Mouse (Mus musculus): ENCODE measurements around the gene Zfp62. TPM values are rescaled to one million over a fixed set of nuclear protein-coding genes. Genes with fewer than 3 reads are reported as not detected.

The Zfp62 gene
- polyA plus RNA-seq, 1 experiment from 2014 or later: 51.1 TPM

- no peak for ATAC-seq (ENCODE audit: low FRiP score, low TSS enrichment)
- Histone ChIP-seq H3K27ac (ENCODE audit: low read depth, low read length) (peak overlapping the region; percentile 94), H3K9me3 (ENCODE audit: control insufficient read depth, low read length) (no peaks in the 10 kb centered on the region), H3K4me1 (ENCODE audit: control insufficient read depth, insufficient read depth, low read length) (peaks cover 34% of the 10 kb centered on the region), H3K27me3 (ENCODE audit: control insufficient read depth, insufficient read depth, low read length) (no peaks in the 10 kb centered on the region), H3K36me3 (ENCODE audit: control insufficient read depth, insufficient read depth, low read length) (peaks cover 27% of the 10 kb centered on the region), H3K9ac (ENCODE audit: low read depth, low read length) (peak overlapping the region; percentile 92), H3K4me3 (ENCODE audit: low read length) (peak overlapping the region; percentile 77), H3K4me2 (replicated peaks; ENCODE audit: low read depth, low read length) (peak overlapping the region; percentile 81)
- 21% methylated on average over 10 of the region's 10 CpGs for WGBS
Observed at GRCm38 (mm10) chr11:49249811-49250421, 46.8 kb downstream of the Zfp62 start.

GRCm38 (mm10) chr11:49250422-49251379 lies 47.6 kb downstream of the Zfp62 start:
- H3K9ac ChIP-seq (ENCODE audit: low read depth, low read length): peak overlapping the region; percentile 92
- H3K4me1 ChIP-seq (ENCODE audit: control insufficient read depth, insufficient read depth, low read length): peaks cover 26% of the 10 kb centered on the region

GRCm38 (mm10) chr11:49251380-49251761 lies 48.3 kb downstream of the Zfp62 start:
- Histone ChIP-seq H3K4me1 (ENCODE audit: control insufficient read depth, insufficient read depth, low read length) (peaks cover 24% of the 10 kb centered on the region), H3K4me2 (replicated peaks; ENCODE audit: low read depth, low read length) (peak overlapping the region; percentile 81), H3K36me3 (ENCODE audit: control insufficient read depth, insufficient read depth, low read length) (peaks cover 28% of the 10 kb centered on the region), H3K9me3 (ENCODE audit: control insufficient read depth, low read length) (no peaks in the 10 kb centered on the region), H3K9ac (ENCODE audit: low read depth, low read length) (peak overlapping the region; percentile 92), H3K27ac (ENCODE audit: low read depth, low read length) (no peak overlapping the region), H3K27me3 (ENCODE audit: control insufficient read depth, insufficient read depth, low read length) (no peaks in the 10 kb centered on the region), H3K4me3 (ENCODE audit: low read length) (peak overlapping the region; percentile 77)
- WGBS: 60% methylated on average over 7 of the region's 7 CpGs
- no peak for ATAC-seq (ENCODE audit: low FRiP score, low TSS enrichment)

More at GRCm38 (mm10) chr11:49250422-49251379, 47.6 kb downstream of the Zfp62 start:
- peak; percentile 98 for ATAC-seq (ENCODE audit: low FRiP score, low TSS enrichment)
- Histone ChIP-seq H3K4me3 (ENCODE audit: low read length) (peak overlapping the region; percentile 77), H3K27me3 (ENCODE audit: control insufficient read depth, insufficient read depth, low read length) (no peaks in the 10 kb centered on the region), H3K27ac (ENCODE audit: low read depth, low read length) (peak overlapping the region; percentile 94), H3K4me2 (replicated peaks; ENCODE audit: low read depth, low read length) (peak overlapping the region; percentile 81), H3K9me3 (ENCODE audit: control insufficient read depth, low read length) (no peaks in the 10 kb centered on the region), H3K36me3 (ENCODE audit: control insufficient read depth, insufficient read depth, low read length) (peaks cover 28% of the 10 kb centered on the region)
- WGBS: 2% methylated on average over 45 of the region's 45 CpGs

- H3K9ac ChIP-seq (ENCODE audit: low read depth, low read length): no peak overlapping the region
Observed at GRCm38 (mm10) chr11:49252048-49252447, 49.0 kb downstream of the Zfp62 start.

GRCm38 (mm10) chr11:49253035-49253434 lies 49.9 kb downstream of the Zfp62 start:
- ATAC-seq (ENCODE audit: low FRiP score, low TSS enrichment): no peak
- Histone ChIP-seq H3K9ac (ENCODE audit: low read depth, low read length) (no peak overlapping the region), H3K27ac (ENCODE audit: low read depth, low read length) (no peak overlapping the region), H3K4me2 (replicated peaks; ENCODE audit: low read depth, low read length) (no peak overlapping the region), H3K27me3 (ENCODE audit: control insufficient read depth, insufficient read depth, low read length) (no peaks in the 10 kb centered on the region), H3K9me3 (ENCODE audit: control insufficient read depth, low read length) (no peaks in the 10 kb centered on the region), H3K4me3 (ENCODE audit: low read length) (no peak overlapping the region), H3K36me3 (ENCODE audit: control insufficient read depth, insufficient read depth, low read length) (peaks cover 32% of the 10 kb centered on the region), H3K4me1 (ENCODE audit: control insufficient read depth, insufficient read depth, low read length) (peaks cover 21% of the 10 kb centered on the region)
- 95% methylated on average over 6 of the region's 6 CpGs for WGBS

More at GRCm38 (mm10) chr11:49252048-49252447, 49.0 kb downstream of the Zfp62 start:
- H3K27ac ChIP-seq (ENCODE audit: low read depth, low read length): no peak overlapping the region
- no peak overlapping the region; the same call in 1 of the 2 replicates for H3K4me2 ChIP-seq (replicated peaks; ENCODE audit: low read depth, low read length)
- WGBS: 91% methylated on average over 5 of the region's 5 CpGs
- H3K36me3 ChIP-seq (ENCODE audit: control insufficient read depth, insufficient read depth, low read length): peaks cover 28% of the 10 kb centered on the region
- H3K27me3 ChIP-seq (ENCODE audit: control insufficient read depth, insufficient read depth, low read length): no peaks in the 10 kb centered on the region
- H3K4me3 ChIP-seq (ENCODE audit: low read length): no peak overlapping the region
- peaks cover 24% of the 10 kb centered on the region for H3K4me1 ChIP-seq (ENCODE audit: control insufficient read depth, insufficient read depth, low read length)
- H3K9me3 ChIP-seq (ENCODE audit: control insufficient read depth, low read length): no peaks in the 10 kb centered on the region
- no peak for ATAC-seq (ENCODE audit: low FRiP score, low TSS enrichment)

GRCm38 (mm10) chr11:49259296-49259695 lies 56.2 kb downstream of the Zfp62 start:
- no peak for ATAC-seq (ENCODE audit: low FRiP score, low TSS enrichment)
- Histone ChIP-seq H3K36me3 (ENCODE audit: control insufficient read depth, insufficient read depth, low read length) (peaks cover 45% of the 10 kb centered on the region), H3K9me3 (ENCODE audit: control insufficient read depth, low read length) (no peaks in the 10 kb centered on the region), H3K27ac (ENCODE audit: low read depth, low read length) (no peak overlapping the region), H3K27me3 (ENCODE audit: control insufficient read depth, insufficient read depth, low read length) (no peaks in the 10 kb centered on the region), H3K4me3 (ENCODE audit: low read length) (no peak overlapping the region), H3K4me1 (ENCODE audit: control insufficient read depth, insufficient read depth, low read length) (0 out of 2 replicates have a peak, but pooled peaks cover 2% of the 10 kb centered on the region), H3K4me2 (replicated peaks; ENCODE audit: low read depth, low read length) (no peak overlapping the region), H3K9ac (ENCODE audit: low read depth, low read length) (no peak overlapping the region)
- WGBS: 64% methylated on average over 2 of the region's 2 CpGs

GRCm38 (mm10) chr11:49259829-49260228 lies 56.7 kb downstream of the Zfp62 start:
- Histone ChIP-seq H3K4me1 (ENCODE audit: control insufficient read depth, insufficient read depth, low read length) (0 out of 2 replicates have a peak, but pooled peaks cover 2% of the 10 kb centered on the region), H3K4me2 (replicated peaks; ENCODE audit: low read depth, low read length) (no peak overlapping the region), H3K27ac (ENCODE audit: low read depth, low read length) (no peak overlapping the region), H3K4me3 (ENCODE audit: low read length) (no peak overlapping the region), H3K9me3 (ENCODE audit: control insufficient read depth, low read length) (no peaks in the 10 kb centered on the region), H3K36me3 (ENCODE audit: control insufficient read depth, insufficient read depth, low read length) (peaks cover 40% of the 10 kb centered on the region), H3K9ac (ENCODE audit: low read depth, low read length) (no peak overlapping the region), H3K27me3 (ENCODE audit: control insufficient read depth, insufficient read depth, low read length) (no peaks in the 10 kb centered on the region)
- WGBS: 76% methylated on average over 1 of the region's 1 CpGs
- no peak for ATAC-seq (ENCODE audit: low FRiP score, low TSS enrichment)

- ATAC-seq (ENCODE audit: low FRiP score, low TSS enrichment): no peak
- Histone ChIP-seq H3K4me3 (ENCODE audit: low read length) (no peak overlapping the region), H3K27me3 (ENCODE audit: control insufficient read depth, insufficient read depth, low read length) (no peaks in the 10 kb centered on the region), H3K4me2 (replicated peaks; ENCODE audit: low read depth, low read length) (no peak overlapping the region), H3K9me3 (ENCODE audit: control insufficient read depth, low read length) (no peaks in the 10 kb centered on the region), H3K27ac (ENCODE audit: low read depth, low read length) (no peak overlapping the region), H3K4me1 (ENCODE audit: control insufficient read depth, insufficient read depth, low read length) (0 out of 2 replicates have a peak, but pooled peaks cover 2% of the 10 kb centered on the region), H3K36me3 (ENCODE audit: control insufficient read depth, insufficient read depth, low read length) (peaks cover 38% of the 10 kb centered on the region), H3K9ac (ENCODE audit: low read depth, low read length) (no peak overlapping the region)
- 94% methylated on average over 21 of the region's 21 CpGs for WGBS
Observed at GRCm38 (mm10) chr11:49260598-49261312, 57.7 kb downstream of the Zfp62 start.
